Mouse (Mus musculus): ENCODE results near the gene Pola1. TPM values are rescaled to one million over a fixed set of nuclear protein-coding genes. Genes with fewer than 3 reads are reported as not detected.
A peak's percentile ranks its signal among the peaks of the same experiment; 100 is the strongest.

Pola1 gene
- polyA plus RNA-seq, 1 experiment from 2014 or later, result 19.9 TPM

- Histone ChIP-seq H3K4me2 (replicated peaks) (peak overlapping the region; percentile 53), H3K36me3 (no peaks in the 10 kb centered on the region), H3K27ac (no peak overlapping the region), H3K9ac (no peak overlapping the region), H3K27me3 (peaks cover 83% of the 10 kb centered on the region), H3K9me3 (no peaks in the 10 kb centered on the region), H3K4me3 (peak overlapping the region; percentile 18), H3K4me1 (0 out of 2 replicates have a peak, but pooled peaks cover 5% of the 10 kb centered on the region)
- 15% methylated on average over 23 of the region's 23 CpGs for WGBS
- ATAC-seq (ENCODE audit: low FRiP score, low read depth), result peak; percentile 35; the same call in 1 of the 2 replicates
Measured at GRCm38 (mm10) chrX:93281028-93281723, 350.8 kb downstream of the Pola1 start.

DNA sequence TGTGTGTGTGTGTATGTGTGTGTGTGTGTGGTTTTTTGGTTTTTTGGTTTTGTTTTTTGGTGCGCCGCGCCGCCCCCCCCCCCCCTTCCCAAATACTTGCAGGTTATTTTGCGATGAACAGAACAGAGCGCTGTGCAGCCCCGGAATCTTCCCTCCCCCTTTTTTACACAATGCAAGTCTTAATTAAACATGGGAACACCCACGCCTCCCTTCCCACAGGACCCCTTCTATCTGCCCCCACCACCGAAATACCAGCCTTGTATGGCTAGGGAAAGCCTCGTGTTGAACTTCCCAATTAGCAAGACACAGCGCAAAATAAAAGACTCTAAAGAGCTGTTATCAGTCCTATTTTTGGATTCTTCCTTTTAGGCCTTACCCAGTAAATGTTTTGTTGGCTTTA lies 352.0 kb downstream of the Pola1 start:
- Histone ChIP-seq H3K9me3 (no peaks in the 10 kb centered on the region), H3K36me3 (no peaks in the 10 kb centered on the region), H3K9ac (no peak overlapping the region), H3K27ac (no peak overlapping the region), H3K4me1 (0 out of 2 replicates have a peak, but pooled peaks cover 5% of the 10 kb centered on the region), H3K4me2 (replicated peaks) (no peak overlapping the region), H3K27me3 (peaks cover 71% of the 10 kb centered on the region), H3K4me3 (no peak overlapping the region)
- WGBS, result 46% methylated on average over 6 of the region's 11 CpGs
- ATAC-seq (ENCODE audit: low FRiP score, low read depth), result no peak

- ATAC-seq (ENCODE audit: low FRiP score, low read depth), result no peak
- H3K4me3 ChIP-seq, result no peak overlapping the region
- 38% methylated on average over 3 of the region's 3 CpGs for WGBS
Measured at GRCm38 (mm10) chrX:93275689-93276088, 356.3 kb downstream of the Pola1 start.

More at GRCm38 (mm10) chrX:93275689-93276088, 356.3 kb downstream of the Pola1 start:
- Histone ChIP-seq H3K36me3 (no peaks in the 10 kb centered on the region), H3K9me3 (no peaks in the 10 kb centered on the region), H3K9ac (no peak overlapping the region), H3K27ac (no peak overlapping the region), H3K4me1 (no peaks in the 10 kb centered on the region), H3K27me3 (peaks cover 33% of the 10 kb centered on the region), H3K4me2 (replicated peaks) (no peak overlapping the region)

Other genes starting within 250 kb of the Pola1 start
- 3.8 and 4.0 TPM in 2 replicates for gene Pcyt1b, start 22.7 kb upstream of the Pola1 start, polyA plus RNA-seq (2015; fragmentation: Nextera tagmentation; extraction: Ambion mirVana)
- 68.3 and 70.8 TPM in 2 replicates for gene Pdk3, start 200.0 kb upstream of the Pola1 start, polyA plus RNA-seq (2015; fragmentation: Nextera tagmentation; extraction: Ambion mirVana)

All from limb, embryonic 13.5 days (tissue).